Mouse (Mus musculus): Measurements from ENCODE around the gene Aldh3b1.
"Not testable (repeated sequence)": the region's sequence is repeated elsewhere in the genome, so short reads cannot be mapped to it uniquely, and the experiment has no call there.

Gene Aldh3b1

DNA sequence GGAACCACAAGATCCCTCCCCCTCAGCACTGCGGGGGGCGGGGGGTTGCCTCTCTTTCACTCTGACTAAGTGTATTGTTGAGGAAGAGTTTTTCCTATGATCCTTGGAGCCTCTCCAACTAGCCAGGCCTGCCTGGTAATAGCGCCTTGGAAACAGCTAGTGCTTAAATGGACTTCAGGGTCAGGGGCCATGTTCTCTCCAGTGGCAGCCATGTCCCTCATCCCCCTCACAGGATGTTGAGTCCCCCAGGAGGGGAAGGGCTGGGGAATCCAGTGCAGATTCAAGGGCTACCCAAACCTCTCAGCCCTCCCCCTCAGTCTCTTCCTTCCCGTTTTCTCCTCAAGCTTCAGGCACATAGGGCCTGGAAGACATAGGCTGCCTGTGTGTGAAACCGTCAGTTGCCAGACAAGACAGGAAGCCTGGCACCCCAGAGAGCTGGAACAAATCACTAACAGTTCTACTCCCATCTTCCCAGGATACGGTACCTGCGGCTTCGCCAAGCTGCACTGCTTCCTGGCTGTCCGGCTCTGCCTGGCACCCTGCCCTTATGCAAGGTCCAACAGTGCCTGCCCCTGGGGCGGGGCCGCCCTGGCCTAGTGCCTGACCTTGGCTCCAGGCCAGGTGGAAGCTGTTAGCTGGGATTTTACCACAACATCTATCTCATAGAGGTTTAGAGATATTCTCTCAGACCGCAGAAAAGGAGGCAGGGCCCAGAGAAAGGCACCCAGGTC lies at the start of gene Aldh3b1:
Gene Aldh3b1, minus strand, starts transcription at position 598 of the 731 bp plus-strand sequence.
- DNase-seq (ENCODE audit: low spot score), result peak; percentile 85

DNA sequence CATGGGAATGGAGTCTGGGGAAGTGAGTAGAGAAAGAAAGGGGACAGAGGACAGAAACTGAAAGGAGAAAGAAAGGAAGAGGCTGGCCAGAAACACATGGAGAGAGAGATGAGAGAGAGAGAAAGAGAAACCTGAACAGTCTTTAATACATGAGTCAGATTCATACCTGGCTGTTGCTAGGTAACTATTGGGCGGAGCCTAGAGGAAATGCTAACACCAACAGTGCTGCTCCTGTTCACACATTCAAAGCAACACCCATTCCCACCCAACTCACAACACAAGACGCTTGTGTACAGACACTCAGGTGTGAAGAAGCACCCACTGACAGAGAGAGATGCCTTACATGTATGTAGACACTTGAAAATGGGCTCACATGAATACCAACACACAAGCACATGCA lies 46.3 kb upstream of the Aldh3b1 start:
- DNase-seq (ENCODE audit: low spot score), result no peak

DNA sequence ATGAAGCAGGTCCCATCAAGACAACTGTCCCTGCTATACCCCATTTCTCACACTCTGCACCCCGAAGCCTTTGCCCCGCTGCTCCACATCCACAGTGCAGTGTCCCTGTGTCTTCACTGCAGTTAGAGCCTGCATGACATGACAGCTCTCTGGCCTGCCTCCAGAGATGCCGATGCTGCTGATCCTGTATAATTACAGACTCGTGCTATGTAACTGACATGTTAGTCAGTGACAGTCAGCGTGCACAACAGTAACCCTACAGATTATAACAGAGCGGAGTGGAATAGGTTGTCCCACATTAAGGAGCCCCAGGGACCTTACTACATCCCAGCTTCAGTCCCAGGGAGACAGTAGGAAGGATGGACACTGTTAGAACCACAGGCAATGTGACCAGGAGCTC lies 45.0 kb upstream of the Aldh3b1 start:
- not testable (repeated sequence) for DNase-seq (ENCODE audit: low spot score)

DNA sequence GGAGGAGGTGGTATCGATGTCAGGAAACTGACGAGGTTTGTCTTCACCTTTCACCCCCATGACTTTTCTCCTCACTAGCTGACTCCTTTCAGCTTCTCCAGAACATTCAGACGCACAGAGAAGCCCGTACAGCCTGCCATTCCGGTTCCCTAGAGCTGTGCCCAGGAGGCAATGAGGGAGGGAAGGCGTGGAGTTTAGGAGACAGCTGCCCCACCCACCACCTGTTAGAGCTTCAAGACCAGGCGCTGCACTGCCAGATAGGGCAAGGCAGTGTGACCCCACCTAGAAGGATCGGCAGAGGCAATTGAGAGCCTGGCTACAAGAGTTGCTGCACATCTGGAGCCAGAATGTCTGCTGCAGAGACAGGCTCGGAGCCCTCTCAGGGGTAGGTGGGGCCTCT lies 42.6 kb upstream of the Aldh3b1 start, which contains the start of gene Aldh3b2:
Gene Aldh3b2, plus strand, starts transcription at position 100 of the 400 bp plus-strand sequence.
- DNase-seq (ENCODE audit: low spot score), result no peak

DNA sequence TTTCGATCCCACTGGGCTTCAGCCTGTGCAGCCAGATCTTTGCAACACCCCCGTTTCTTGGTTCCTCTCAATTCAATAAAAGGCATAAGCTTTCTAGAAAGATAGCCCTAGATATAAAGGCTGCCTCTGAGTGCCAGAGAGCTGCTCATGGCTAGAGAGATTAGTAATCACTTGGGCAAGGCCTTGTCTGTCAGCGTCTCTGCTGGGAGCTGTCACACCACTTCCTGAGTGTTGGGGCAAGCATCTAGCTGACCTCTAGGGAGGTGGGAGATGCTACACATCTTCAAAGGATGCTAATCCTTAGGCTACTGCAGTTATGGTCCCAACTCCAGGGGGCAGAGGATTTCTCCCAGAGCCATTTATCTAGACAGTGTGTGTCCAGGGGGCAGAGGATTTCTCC lies 37.6 kb upstream of the Aldh3b1 start:
- DNase-seq (ENCODE audit: low spot score), result no peak

DNA sequence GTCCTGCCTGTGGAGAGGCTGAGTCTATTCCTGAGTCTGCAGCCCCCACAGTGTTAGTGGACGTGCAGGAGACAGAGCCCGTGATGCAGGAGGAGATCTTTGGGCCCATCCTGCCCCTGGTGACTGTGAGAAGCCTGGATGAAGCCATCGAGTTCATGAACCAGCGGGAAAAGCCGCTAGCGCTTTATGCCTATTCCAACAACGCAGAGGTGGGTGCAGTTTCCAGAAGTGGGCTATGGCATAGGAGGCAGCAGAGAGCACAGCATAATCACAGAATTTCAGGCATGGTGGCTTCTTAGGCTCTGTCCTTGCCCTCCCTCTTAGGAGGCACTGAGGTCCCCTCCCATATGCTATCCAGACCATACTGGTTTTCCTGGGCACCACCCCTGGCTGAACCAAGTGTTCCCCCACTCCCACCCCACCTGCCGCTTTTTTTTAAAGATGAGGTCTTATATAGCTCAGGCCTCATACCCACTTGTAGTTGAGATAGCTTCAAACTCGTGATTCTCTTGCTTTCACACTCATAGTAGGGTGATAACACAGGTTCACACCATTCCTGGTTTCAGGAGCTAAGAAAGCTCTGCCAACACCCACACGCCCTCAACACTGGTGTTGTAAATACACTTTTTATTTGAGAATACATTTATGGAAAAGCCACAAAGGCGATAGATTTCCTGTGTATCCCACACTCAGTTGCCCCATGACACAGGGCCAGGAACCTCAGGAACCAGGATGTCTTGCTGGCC lies 36.9 kb upstream of the Aldh3b1 start:
- no peak for DNase-seq (ENCODE audit: low spot score)

DNA sequence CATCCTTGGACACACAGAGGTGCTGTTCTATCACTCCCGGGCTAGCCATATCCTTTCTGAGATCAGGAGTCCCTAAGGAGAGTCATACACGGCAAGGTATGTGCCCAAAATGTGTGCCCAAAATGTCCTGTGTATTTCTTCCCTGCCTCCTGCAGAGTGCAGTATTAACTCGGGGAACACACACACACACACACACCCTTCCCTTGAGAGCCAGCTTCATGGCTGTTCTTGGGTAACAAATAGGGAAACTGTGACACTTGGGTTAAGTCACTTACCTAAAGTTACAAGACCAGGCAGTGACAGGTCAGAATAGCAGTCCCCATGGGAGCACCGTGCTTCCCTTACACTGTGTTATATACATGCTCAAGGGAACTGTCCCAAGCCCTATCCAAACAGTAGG lies 34.4 kb upstream of the Aldh3b1 start:
- no peak for DNase-seq (ENCODE audit: low spot score)

DNA sequence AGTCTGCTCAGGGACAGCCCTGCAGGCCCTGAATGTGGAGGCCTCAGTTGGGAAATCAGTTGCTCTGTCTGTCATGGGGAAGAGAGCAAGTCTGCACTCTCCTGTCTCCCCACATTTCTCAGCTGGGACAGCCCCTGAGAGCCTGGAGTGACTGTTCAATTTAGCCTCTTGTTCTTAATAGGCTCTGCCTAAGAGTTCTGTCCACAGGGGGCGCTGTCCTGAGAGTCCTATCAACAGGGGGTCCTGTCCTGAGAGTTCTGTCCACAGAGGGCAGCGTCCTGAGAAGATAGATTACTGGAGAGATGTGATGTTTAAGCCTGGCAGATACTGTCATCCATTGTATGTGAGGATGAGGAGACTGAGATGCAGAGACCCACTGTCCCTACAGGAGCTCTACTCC lies 32.9 kb upstream of the Aldh3b1 start:
- no peak for DNase-seq (ENCODE audit: low spot score)

DNA sequence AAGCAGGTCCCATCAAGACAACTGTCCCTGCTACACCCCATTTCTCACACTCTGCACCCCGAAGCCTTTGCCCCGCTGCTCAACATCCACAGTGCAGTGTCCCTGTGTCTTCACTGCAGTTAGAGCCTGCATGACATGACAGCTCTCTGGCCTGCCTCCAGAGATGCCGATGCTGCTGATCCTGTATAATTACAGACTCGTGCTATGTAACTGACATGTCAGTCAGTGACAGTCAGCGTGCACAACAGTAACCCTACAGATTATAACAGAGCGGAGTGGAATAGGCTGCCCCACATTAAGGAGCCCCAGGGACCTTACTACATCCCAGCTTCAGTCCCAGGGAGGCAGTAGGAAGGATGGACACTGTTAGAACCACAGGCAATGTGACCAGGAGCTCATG lies 32.2 kb upstream of the Aldh3b1 start:
- DNase-seq (ENCODE audit: low spot score), result not testable (repeated sequence)

DNA sequence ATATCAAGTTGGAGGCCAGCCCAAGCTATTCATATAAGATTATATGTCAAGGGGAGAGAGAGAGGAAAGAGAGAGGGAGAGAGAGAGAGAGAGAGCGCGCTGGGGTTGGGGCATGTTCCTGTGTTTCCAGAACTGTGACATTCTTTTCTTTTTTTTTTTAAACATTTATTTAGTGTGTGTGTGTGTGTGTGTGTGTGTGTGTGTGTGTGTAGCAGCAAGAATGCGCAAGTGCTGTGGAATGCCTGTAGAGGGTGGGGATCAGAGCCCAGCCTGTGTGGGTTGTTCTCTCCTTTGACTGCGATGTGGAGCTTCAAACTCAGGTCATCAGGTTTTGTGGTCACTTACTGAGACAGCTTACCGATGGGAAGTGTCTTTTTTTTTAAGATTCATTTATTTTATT lies 30.6 kb upstream of the Aldh3b1 start:
- no peak for DNase-seq (ENCODE audit: low spot score)

DNA sequence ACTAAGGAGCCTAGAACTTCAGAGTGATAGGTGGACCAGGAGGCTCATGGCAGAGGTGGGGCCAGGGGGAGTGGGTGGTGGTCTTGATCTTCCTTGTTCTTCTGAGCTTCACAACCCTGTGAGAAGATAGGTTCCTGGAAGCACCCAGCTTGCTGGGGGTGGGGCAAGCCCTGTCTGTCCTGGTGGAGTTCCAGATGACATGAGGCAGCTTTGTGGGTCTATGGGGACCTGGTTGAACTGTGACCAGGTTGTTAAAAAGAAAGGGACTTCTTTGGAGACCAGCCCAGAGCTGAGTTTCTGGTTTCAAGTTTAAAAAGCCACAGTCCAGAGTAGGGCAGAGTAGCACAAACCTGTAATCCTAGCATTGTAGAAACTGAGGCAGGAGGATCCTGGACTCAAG lies 29.4 kb upstream of the Aldh3b1 start:
- no peak for DNase-seq (ENCODE audit: low spot score)

DNA sequence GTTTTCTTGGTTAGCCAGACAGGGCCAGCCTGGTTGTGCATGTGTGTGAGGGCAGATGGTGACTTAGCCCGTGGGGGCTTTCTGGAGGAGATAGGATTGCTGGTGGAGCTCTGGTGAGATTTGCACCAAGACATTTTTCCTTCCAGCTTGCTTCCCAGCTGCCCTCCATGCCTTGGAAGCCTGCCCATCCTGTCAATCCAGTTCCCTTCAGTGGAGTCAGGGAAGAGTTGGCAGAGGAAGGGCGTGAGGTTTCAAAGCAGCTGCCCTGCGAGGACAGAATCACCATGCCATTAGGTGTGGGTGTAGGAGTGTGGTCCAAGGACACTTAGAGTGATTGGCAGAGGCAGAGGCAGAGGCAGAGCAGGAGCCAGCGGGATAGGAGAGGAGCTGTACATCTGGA lies 28.9 kb upstream of the Aldh3b1 start, which contains the start of gene Aldh3b3:
Gene Aldh3b3, plus strand, starts transcription at position 176 of the 400 bp plus-strand sequence.
- DNase-seq (ENCODE audit: low spot score), result no peak

DNA sequence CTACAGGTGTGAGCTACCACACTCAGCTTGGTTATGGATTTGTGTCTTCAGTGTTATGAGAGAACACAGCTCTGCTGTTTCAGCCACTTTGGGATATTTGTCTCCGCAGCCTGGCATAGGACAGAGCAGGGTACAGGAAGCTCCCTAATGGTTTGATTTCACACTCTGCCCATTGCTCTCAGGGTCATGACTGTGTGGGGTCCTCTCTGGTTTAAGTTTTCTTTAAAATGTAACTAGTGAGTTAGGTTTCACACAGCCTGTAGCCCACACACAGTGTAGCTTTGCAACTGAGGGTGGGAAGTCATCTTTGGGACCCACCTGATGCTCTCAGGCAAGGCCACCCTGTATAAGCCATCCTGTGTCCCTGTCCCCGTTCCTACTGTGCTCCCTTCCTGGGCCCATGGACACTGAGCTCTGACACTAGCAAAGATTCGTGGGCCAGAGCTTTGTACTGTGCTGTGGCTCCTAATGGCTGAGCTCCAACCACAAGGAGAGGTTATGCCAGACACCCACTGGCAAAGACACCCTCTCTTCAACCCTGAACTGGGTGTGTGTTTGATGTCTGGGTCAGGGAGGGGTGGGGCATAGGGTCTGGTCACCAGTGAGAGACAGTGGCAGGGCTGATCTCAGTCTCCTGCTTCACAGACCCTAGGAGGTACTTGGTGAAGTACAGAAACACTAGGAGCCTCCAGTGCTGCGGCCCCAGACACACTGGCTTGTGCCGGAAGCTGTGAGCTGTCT lies 27.9 kb upstream of the Aldh3b1 start:
- not testable (repeated sequence) for DNase-seq (ENCODE audit: low spot score)

DNA sequence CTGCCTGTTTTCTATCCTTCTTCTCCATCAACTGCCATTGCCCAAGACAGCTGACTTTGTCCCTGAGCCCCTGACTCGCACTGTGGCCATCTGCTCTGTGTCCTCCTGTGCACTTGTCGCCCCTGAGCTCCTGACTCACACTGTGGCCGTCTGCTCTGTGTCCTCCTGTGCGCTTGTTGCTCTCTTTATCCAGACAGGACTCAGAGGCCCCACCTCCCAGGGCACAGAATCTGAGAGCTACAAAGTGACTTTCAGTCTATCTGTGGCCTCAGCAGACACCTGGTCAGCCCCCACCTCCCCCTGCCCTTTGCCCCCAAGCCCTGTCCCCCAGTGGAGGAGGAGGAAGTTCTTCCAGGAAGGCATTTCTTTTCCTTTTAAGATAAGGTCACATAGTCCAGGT lies 26.2 kb upstream of the Aldh3b1 start:
- DNase-seq (ENCODE audit: low spot score), result no peak

DNA sequence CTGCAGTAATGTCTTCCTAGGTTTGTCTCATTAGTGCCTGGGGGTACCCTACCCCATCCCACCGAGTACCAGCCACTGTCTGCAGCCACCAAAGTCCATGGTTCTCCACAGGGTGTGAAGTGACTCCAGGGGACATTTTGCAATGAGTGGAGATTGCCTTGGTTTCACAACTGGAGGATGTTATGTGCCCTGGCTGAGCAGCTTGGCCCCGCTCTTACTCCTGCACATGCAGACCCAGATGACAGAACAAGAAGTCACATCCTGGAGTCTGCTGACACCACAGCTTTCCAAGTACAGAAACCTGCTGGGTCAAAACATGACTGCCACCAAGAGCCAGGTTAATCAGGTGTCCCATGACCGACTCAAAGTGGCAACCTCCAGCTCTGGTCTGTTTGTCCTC lies 25.4 kb upstream of the Aldh3b1 start:
- no peak for DNase-seq (ENCODE audit: low spot score)

DNA sequence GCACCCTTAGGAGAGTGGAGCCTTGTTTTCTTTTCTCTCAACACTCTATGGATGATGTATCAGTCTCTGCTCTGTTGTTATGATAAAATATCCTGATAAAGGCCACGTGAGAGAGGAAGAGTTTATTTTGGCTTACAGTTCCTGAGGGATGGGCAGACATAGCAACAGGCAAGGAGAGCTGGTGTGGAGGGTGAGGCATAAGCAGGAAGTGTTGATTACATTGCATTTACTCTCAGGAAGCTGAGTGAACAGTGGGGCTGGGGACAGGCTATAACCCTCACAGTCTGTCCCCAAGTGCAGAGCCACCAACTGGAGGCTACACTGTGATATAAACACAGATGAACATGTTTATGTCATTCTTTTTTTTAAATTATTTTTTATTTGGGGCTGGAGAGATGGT lies 22.5 kb upstream of the Aldh3b1 start:
- no peak for DNase-seq (ENCODE audit: low spot score)

DNA sequence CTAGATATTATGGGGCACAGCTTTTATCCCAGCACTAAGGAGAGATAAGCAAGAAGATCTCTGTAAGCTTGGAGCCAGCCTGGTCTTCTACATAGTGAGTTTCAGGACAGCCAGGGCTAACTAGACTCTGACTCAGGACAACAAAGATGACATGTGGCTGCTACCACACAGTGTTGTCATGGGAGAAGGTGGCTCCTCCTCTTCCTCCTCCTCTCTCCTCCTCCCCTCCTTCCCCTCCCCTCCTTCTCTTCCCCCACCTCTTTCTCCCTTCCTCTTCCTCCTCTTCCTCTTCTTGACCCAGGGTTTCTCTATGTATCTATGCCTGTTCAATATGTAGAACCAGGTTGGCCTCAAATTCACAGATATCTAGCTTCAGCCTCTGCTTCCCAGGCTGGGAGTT lies 21.9 kb upstream of the Aldh3b1 start:
- DNase-seq (ENCODE audit: low spot score), result no peak

DNA sequence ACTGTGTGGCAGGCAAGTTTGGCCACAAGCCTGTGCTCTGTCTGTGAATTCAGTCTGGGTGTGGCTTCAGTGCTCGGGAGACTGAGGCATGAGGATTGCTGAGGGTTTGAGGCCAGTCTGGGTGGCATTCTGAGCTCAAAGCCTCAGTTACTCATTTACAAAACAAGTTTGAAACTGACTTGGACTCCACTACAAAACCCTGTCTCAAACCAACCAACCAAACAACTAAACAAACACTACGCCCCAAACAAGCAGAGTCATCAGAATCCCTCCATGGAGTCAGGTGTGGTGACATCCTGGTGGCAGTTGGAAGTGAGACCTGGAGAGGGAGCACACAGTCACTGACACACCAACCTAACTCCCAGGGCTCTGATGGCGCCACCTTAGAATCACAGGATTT lies 20.7 kb upstream of the Aldh3b1 start:
- no peak for DNase-seq (ENCODE audit: low spot score)

DNA sequence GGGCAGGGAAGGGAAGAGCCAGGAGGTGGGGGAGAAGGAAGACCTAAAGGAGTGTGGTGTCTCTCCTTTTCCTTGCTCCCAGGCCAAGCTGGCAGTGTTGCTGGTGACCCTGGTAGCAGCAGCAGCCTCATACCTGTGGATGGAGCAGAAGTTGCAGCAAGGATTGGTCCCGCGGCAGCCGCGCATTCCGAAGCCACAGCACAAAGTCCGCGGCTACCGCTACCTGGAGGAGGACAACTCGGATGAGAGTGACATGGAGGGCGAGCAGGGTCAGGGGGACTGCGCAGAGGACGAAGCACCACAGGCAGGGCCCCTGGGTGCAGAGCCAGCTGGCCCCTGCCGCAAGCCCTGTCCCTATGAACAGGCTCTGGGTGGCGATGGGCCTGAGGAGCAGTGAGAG lies 18.9 kb upstream of the Aldh3b1 start:
- DNase-seq (ENCODE audit: low spot score), result no peak

DNA sequence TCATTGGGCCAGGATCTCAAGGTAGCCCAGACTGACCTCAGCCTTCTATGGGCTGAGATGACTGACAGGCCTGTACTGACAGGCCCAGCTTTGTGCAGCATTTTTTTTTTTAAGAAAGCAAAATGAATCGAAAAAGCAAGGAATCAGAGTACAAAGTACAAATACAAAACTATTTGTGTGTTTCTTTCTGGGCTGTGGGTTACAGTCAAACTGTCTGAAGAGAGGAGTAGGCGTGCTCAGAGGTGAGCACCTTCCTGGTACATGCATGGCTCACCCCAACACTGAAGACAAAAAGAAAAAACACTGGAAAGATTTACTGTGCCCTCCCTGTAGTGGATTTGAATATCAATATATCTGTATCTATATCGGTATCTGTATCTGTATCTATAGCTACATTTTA lies 18.2 kb upstream of the Aldh3b1 start:
- no peak for DNase-seq (ENCODE audit: low spot score)

DNA sequence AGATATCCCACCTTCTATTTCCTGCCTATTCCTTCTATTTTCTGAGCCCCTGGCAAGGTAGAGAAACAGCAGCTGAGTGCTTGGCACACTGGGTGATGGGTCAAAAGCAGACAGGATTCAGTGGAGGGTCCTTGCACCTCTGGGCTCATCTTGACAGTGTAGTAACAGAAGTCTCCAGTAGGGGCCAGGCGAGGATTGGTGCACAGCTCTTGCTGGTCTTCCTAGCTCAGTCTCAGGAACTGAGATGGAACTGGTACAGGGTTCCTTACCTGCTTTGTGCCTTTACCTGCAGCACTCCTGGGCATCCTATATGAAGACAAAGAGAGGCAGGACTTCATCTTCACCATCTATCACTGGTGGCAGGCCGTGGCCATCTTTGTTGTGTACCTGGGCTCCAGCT lies 17.1 kb upstream of the Aldh3b1 start:
- peak; percentile 64 for DNase-seq (ENCODE audit: low spot score)

DNA sequence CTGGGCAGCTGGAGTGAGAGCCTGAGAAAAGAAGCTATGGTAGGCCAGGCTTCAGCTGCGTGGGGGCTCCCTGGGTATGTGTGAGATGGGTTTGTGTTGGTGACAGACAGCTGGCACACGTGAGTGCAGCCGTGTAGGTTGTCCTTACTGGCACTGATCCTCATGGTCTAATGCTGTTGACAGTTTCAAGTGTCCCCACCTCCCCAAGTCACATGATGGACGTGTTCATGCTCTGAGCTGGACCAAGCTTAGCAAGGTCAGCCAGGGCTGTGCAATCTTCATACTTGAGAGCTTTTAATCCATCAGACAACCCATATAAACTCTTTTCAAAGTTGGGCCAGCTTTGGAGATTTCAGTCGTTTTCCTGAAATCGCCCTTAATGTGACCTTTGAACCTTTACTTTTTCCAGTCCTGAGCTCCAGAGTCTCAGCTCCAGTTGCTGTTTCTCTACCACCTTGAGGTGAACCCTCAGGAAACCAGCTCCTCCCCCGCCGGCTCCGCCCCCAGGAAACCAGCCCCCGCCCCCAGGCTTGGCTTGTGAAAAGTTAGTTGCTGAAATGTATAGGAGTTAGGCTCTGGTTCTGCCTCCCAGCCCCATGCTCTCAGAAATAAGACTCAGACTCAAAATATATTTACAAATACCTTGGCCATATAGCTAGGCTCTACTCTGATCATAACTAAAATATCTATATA lies 16.4 kb upstream of the Aldh3b1 start:
- DNase-seq (ENCODE audit: low spot score), result no peak
